Mouse (Mus musculus) kidney, embryonic 15.5 days (tissue): ENCODE results near the gene Fam172a. TPM values are rescaled to one million over a fixed set of nuclear protein-coding genes. Genes with fewer than 3 reads are reported as not detected.

ENCODE experiments used
- ATAC-seq: fragments of 200-750 bp; cut with Nextera tagmentation; replicated peaks from 2 replicates; pipeline ENCODE4 v1.8.0; 2017; ENCODE audit warnings: moderate TSS enrichment; ENCODE audit not compliant: low FRiP score
- H3K27ac ChIP-seq: fragments of 300-500 bp; sonication (generic); 2 replicates; pipeline ENCODE4 v1.5.1; 2015; ENCODE audit warnings: mild to moderate bottlenecking, inconsistent platforms
- H3K27me3 ChIP-seq: fragments of 300-500 bp; sonication (generic); 2 replicates; pipeline ENCODE4 v1.6.1; 2015; ENCODE audit warnings: inconsistent platforms
- H3K36me3 ChIP-seq: fragments of 300-500 bp; sonication (generic); 2 replicates; pipeline ENCODE4 v1.6.1; 2015; ENCODE audit warnings: inconsistent platforms
- H3K4me1 ChIP-seq: fragments of 300-500 bp; sonication (generic); 2 replicates; pipeline ENCODE4 v1.6.1; 2015; ENCODE audit warnings: inconsistent platforms
- H3K4me2 ChIP-seq: fragments of 300-500 bp; sonication (generic); 2 replicates; pipeline ENCODE4 v1.6.1; 2015; ENCODE audit warnings: moderate library complexity, mild to moderate bottlenecking, inconsistent platforms
- H3K4me3 ChIP-seq: fragments of 300-500 bp; sonication (generic); replicated peaks from 2 replicates; pipeline ENCODE4 v1.5.1; 2015; ENCODE audit warnings: mild to moderate bottlenecking, inconsistent platforms
- H3K9ac ChIP-seq: fragments of 300-500 bp; sonication (generic); 2 replicates; pipeline ENCODE4 v1.6.1; 2015; ENCODE audit warnings: mild to moderate bottlenecking, inconsistent platforms
- H3K9me3 ChIP-seq: fragments of 300-500 bp; sonication (generic); replicated peaks from 2 replicates; pipeline ENCODE4 v1.6.1; 2016; ENCODE audit warnings: inconsistent platforms
- WGBS: fragments of 180-500 bp; shearing (Covaris S2); methylation state at CpG from one replicate; pipeline ENCODE4 v1.1.7; 2015; ENCODE audit warnings: mixed read lengths; 5-methylcytosine and 5-hydroxymethylcytosine counted together
- polyA plus RNA-seq: library from polyadenylated mRNA; unstranded; fragments of >200 nt; fragmentation: Nextera tagmentation; extraction: Ambion mirVana; gene quantifications from 2 replicates; pipeline ENCODE4 v1.2.1, GENCODE M21; 2015

Fam172a gene
- polyA plus RNA-seq, 1 experiment from 2014 or later = 27.2 TPM

GRCm38 (mm10) chr13:78206891-78207430 lies 505.1 kb downstream of the Fam172a start:
- Histone ChIP-seq H3K4me2 (peak overlapping the region; percentile 41), H3K27me3 (peaks cover 26% of the 10 kb centered on the region)
- 52% methylated on average over 7 of the region's 7 CpGs for WGBS

GRCm38 (mm10) chr13:78207796-78208645 lies 506.2 kb downstream of the Fam172a start:
- 24% methylated on average over 12 of the region's 12 CpGs for WGBS
- Histone ChIP-seq H3K4me1 (peaks cover 51% of the 10 kb centered on the region), H3K27ac (no peak overlapping the region), H3K36me3 (no peaks in the 10 kb centered on the region), H3K4me2 (peak overlapping the region; percentile 32), H3K4me3 (no peak overlapping the region), H3K9ac (no peak overlapping the region), H3K9me3 (no peaks in the 10 kb centered on the region), H3K27me3 (peaks cover 32% of the 10 kb centered on the region)
- ATAC-seq = no peak

More at GRCm38 (mm10) chr13:78206891-78207430, 505.1 kb downstream of the Fam172a start:
- Histone ChIP-seq H3K36me3 (no peaks in the 10 kb centered on the region), H3K9me3 (no peaks in the 10 kb centered on the region), H3K9ac (0 out of 2 replicates have a peak overlapping the region, but pooled peaks have one; percentile 14), H3K4me1 (peaks cover 53% of the 10 kb centered on the region), H3K4me3 (0 out of 2 replicates have a peak overlapping the region, but pooled peaks have one; percentile 4), H3K27ac (no peak overlapping the region)
- ATAC-seq = no peak

DNA sequence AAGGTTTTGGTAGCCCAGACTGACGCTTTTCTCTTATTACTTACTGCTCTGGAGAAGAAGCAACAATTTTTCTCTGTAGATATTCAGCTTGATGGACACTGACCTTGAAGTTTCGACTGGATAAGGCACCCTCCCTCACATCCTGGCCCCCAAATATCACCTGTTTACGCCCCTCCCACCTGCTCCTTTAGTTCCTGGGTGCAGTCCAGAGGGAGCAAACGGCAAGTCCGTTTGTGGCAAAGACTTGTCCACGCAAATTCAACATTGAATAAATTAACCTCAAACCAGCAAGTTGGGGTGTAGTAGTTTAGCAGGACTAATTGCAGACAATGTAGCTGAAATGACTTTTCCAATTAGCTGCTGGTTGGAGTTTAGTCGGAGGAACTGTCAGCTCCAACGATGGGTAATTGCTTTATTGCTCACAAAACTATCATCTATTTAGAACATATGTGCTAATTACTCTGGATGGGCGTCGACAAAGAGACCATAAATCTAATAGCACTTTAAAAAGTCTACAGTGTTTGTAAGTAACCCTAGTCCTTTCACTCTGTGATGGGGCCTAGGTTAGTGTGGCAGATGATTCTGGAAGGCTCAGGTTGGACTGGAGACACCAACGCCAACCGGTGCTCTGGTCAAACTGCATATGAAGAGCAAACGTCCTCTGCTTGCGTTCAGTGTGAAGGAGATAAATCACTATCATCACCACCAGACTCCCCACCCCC lies 507.0 kb downstream of the Fam172a start:
- H3K27ac ChIP-seq = no peak overlapping the region
- no peak for ATAC-seq
- H3K4me1 ChIP-seq = peaks cover 51% of the 10 kb centered on the region
- peak overlapping the region; percentile 78 for H3K4me2 ChIP-seq
- peak overlapping the region; percentile 42; the same call in 1 of the 2 replicates for H3K4me3 ChIP-seq
- H3K36me3 ChIP-seq = no peaks in the 10 kb centered on the region
- H3K9me3 ChIP-seq = no peaks in the 10 kb centered on the region
- 31% methylated on average over 14 of the region's 14 CpGs for WGBS
- no peak overlapping the region for H3K9ac ChIP-seq
- peaks cover 32% of the 10 kb centered on the region for H3K27me3 ChIP-seq

GRCm38 (mm10) chr13:78209611-78210028 lies 507.8 kb downstream of the Fam172a start:
- H3K27me3 ChIP-seq = peaks cover 32% of the 10 kb centered on the region

DNA sequence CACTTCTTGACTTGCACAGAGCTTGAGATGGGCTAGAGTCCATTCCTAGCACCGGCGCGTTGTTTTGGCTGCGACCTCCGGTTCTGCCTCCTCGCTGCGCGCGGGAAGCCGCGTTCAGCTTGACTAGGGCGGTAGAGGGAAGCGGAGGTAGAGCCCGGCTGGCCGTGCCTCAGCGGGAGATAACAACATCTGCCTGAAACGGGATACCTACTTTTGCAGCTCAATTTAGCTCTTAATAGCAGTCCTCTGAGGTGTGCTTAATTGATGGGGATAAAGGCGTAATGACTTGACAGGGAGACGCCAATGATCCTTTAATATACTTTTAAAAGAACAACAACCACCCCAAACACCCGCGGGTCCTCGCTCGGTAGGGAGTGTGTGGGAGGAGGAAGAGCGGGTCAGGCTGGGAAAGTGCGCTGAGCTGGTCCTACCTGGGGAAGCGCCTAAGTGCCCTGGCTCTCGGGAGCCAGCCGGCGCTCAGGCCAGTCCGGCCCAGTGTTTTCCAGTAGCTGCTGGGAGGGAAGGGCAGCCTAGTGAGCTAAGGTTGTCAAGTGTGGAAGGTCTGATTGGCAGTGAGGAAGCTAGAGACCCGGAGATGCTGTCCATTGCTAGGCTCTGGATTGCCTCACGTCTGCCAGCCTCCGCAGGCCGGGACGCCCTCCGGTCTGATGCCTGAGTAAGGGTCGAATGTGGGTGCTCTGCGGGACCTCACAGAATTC lies 508.4 kb downstream of the Fam172a start:
- Histone ChIP-seq H3K36me3 (no peaks in the 10 kb centered on the region), H3K27me3 (peaks cover 32% of the 10 kb centered on the region), H3K4me1 (peaks cover 44% of the 10 kb centered on the region), H3K4me3 (peak overlapping the region; percentile 42), H3K9me3 (no peaks in the 10 kb centered on the region), H3K9ac (peak overlapping the region; percentile 36), H3K4me2 (peak overlapping the region; percentile 78), H3K27ac (peak overlapping the region; percentile 41; the same call in 1 of the 2 replicates)
- peak; percentile 85 for ATAC-seq
- 2% methylated on average over 38 of the region's 38 CpGs for WGBS

More at GRCm38 (mm10) chr13:78209611-78210028, 507.8 kb downstream of the Fam172a start:
- no peaks in the 10 kb centered on the region for H3K36me3 ChIP-seq
- H3K4me1 ChIP-seq = peaks cover 46% of the 10 kb centered on the region
- peak overlapping the region; percentile 42 for H3K4me3 ChIP-seq
- H3K27ac ChIP-seq = peak overlapping the region; percentile 41; the same call in 1 of the 2 replicates
- WGBS = 3% methylated on average over 12 of the region's 12 CpGs
- no peaks in the 10 kb centered on the region for H3K9me3 ChIP-seq
- peak overlapping the region; percentile 36 for H3K9ac ChIP-seq
- peak overlapping the region; percentile 78 for H3K4me2 ChIP-seq
- no peak; the same call in 1 of the 2 replicates for ATAC-seq

DNA sequence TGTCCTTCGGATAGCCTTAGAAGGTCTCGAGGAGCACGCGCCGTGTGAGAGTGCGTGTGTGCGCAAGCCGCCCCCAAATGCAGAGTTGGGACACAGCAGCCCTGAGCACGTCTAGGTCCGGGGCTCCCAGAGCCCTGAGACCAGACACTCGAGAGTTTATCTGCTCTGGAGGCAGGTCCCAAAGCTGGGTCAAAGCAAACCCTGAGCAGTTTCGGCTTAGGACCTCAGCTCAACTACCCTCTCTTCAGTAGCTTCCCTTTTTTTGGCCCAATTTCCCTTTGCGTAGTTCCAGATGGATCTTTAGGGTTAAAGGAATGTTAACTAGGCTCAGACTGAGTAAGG lies 508.9 kb downstream of the Fam172a start:
- H3K4me3 ChIP-seq = peak overlapping the region; percentile 42
- H3K36me3 ChIP-seq = no peaks in the 10 kb centered on the region
- peak; percentile 43 for ATAC-seq
- H3K27me3 ChIP-seq = peaks cover 30% of the 10 kb centered on the region
- 13% methylated on average over 13 of the region's 13 CpGs for WGBS
- peak overlapping the region; percentile 78 for H3K4me2 ChIP-seq
- no peaks in the 10 kb centered on the region for H3K9me3 ChIP-seq
- H3K27ac ChIP-seq = no peak overlapping the region
- H3K9ac ChIP-seq = peak overlapping the region; percentile 36; the same call in 1 of the 2 replicates
- H3K4me1 ChIP-seq = peaks cover 39% of the 10 kb centered on the region

DNA sequence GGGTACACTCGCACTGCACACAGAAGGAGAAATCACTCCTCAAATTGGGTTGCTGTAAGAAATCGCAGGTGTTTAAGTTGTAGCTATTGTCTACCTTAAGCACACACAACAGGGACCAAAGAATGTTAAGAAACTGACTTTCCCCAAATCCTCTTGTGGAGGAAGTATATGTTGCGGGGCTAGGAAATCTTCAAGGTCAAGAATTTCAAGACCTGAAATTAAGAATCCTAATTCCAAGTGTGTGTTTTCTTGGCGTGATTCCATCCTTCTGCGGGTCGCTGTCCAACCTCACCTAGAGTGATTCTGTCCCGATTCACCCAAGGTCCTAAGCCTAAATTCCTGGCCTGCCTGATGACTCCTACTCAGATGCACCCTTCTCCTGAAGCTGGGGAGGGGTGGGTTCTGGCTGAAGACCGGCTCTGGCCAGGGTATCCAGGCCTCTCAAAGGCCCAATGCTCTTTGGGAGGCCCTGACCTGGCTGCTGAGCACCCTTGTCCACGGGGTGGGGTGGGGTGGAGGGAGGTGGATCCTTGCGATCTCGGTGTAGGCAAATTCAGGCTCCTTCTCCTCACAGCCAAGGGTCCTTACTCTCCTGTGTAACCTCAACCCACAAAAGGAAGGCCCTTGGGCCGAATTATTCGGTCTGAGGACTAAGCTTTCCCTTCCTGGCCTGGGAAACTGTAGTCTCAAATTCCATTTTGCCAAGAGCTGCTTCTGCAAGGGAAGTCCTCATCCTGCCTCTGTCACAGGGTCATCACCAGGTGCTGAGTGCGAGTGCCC lies 509.6 kb downstream of the Fam172a start:
- H3K9me3 ChIP-seq = no peaks in the 10 kb centered on the region
- H3K4me1 ChIP-seq = peaks cover 39% of the 10 kb centered on the region
- H3K9ac ChIP-seq = no peak overlapping the region
- no peak overlapping the region for H3K27ac ChIP-seq
- H3K4me2 ChIP-seq = no peak overlapping the region
- no peak for ATAC-seq
- H3K4me3 ChIP-seq = no peak overlapping the region
- no peaks in the 10 kb centered on the region for H3K36me3 ChIP-seq
- WGBS = 39% methylated on average over 14 of the region's 14 CpGs
- H3K27me3 ChIP-seq = peaks cover 30% of the 10 kb centered on the region

DNA sequence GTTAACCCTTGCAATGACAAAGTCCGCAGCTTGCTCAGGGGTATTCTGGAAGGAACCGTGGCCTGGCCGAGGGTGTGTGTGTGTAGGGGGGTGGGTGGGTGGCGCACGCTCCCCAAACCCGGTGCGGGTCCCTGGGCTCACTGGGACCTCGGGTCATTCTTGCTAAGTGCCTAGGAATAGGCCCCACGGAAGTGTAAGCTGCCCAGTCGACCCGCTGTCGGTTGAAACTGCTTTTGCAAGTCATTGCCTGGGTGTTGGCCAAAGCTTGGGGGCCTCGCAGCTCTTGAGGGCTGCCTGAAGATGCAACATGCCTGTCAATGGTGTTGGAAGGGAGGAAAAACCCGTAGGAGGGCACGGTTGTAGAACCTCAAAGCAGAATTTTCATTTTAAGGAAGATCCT lies 510.3 kb downstream of the Fam172a start:
- peaks cover under 1% of the 10 kb centered on the region; the same call in 1 of the 2 replicates for H3K36me3 ChIP-seq
- 53% methylated on average over 15 of the region's 15 CpGs for WGBS
- ATAC-seq = no peak

GRCm38 (mm10) chr13:78213155-78213554 lies 511.3 kb downstream of the Fam172a start:
- no peak overlapping the region for H3K4me2 ChIP-seq
- H3K9me3 ChIP-seq = no peaks in the 10 kb centered on the region
- H3K27ac ChIP-seq = no peak overlapping the region
- H3K4me1 ChIP-seq = peaks cover 28% of the 10 kb centered on the region
- H3K36me3 ChIP-seq = peaks cover 3% of the 10 kb centered on the region; the same call in 1 of the 2 replicates
- no peak overlapping the region for H3K4me3 ChIP-seq
- no peak for ATAC-seq
- 39% methylated on average over 2 of the region's 2 CpGs for WGBS
- peaks cover 26% of the 10 kb centered on the region for H3K27me3 ChIP-seq
- no peak overlapping the region for H3K9ac ChIP-seq

More for the DNA sequence above, 510.3 kb downstream of the Fam172a start:
- no peak overlapping the region for H3K4me3 ChIP-seq
- no peaks in the 10 kb centered on the region for H3K9me3 ChIP-seq
- H3K4me1 ChIP-seq = peaks cover 37% of the 10 kb centered on the region
- no peak overlapping the region for H3K9ac ChIP-seq
- H3K4me2 ChIP-seq = no peak overlapping the region
- no peak overlapping the region for H3K27ac ChIP-seq
- H3K27me3 ChIP-seq = peaks cover 30% of the 10 kb centered on the region

DNA sequence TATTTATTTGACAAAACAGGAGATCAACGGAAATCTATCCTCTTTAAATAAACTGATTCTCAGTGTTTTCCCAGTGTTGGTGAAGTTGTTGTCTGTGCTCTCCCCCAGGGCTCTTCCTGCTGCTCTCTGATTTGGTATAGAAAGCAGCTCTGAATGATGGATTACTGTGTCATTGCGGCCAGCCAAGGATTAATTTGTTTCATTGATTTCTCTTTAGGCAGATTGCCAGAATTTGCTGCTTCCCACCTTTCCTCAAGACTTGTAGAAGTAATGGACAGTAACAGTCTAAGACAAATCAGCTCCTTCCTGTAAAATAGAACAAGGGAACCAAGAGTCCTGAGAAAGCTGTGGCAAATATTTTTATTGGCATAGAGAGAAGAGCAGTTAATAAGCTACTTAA lies 513.4 kb downstream of the Fam172a start:
- no peak overlapping the region for H3K27ac ChIP-seq
- H3K4me3 ChIP-seq = no peak overlapping the region
- peaks cover 20% of the 10 kb centered on the region for H3K27me3 ChIP-seq
- H3K4me1 ChIP-seq = peaks cover 8% of the 10 kb centered on the region
- H3K9me3 ChIP-seq = no peaks in the 10 kb centered on the region
- H3K4me2 ChIP-seq = no peak overlapping the region
- WGBS = 56% methylated on average over 2 of the region's 2 CpGs
- no peak overlapping the region for H3K9ac ChIP-seq
- peaks cover 7% of the 10 kb centered on the region; the same call in 1 of the 2 replicates for H3K36me3 ChIP-seq
- no peak for ATAC-seq
